Mouse (Mus musculus): ENCODE results near the gene Ephb1. TPM values are rescaled to one million over a fixed set of nuclear protein-coding genes. Genes with fewer than 3 reads are reported as not detected.

Ephb1 gene
- total and polyA plus RNA-seq, 3 experiments, result not detected

DNA sequence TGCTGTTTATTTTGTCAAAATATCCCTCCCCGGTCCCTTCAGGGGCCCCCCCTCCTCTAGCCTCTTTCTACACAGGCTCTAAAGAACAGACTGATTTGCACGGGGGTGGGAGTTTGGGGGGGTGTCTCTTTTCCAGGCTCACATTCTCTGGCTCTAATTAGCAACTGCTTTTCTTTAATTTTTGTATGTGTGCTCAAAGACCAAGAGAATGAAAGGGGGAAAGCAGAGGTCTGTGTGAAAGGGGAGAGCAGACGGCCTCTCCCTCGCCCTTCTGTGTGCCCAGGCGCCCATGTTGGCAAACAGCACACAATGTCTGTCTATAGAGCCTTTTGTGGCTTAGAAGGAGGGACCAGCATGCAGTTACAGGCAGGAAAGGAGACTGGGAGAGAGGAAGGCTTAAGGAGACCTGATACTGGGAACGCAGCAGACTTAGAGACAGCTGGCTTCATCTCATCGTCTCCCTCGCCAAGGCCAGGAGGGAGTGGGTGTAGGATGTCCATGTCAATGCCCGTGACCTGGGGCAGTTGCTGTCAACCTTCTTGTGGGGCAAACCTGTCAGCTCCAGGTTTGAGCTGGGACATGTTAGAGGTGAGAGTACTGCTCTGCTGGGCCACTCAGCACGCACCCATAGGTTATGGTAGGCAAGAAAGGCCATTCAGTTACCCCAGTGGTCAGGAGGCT lies 172.5 kb downstream of the Ephb1 start:
- Histone ChIP-seq H3K79me2 (ENCODE audit: control insufficient read depth, insufficient read depth, low read length, poor library complexity) (no peaks in the 10 kb centered on the region), H3K27me3 (ENCODE audit: control insufficient read depth in 1 of 2, insufficient read depth in 2 of 2, low read length in 2 of 2) (no peaks in the 10 kb centered on the region), H3K4me3 (ENCODE audit: control insufficient read depth in 1 of 2, insufficient read depth in 1 of 2, low read depth in 2 of 2, low read length in 2 of 2) (no peak overlapping the region), H3K36me3 (ENCODE audit: control insufficient read depth in 1 of 2, insufficient read depth in 2 of 2, low read length in 2 of 2) (no peaks in the 10 kb centered on the region), H3K9me3 (replicated peaks; ENCODE audit: insufficient read depth, low read length) (no peaks in the 10 kb centered on the region), H3K4me1 (ENCODE audit: control insufficient read depth in 1 of 2, insufficient read depth in 2 of 2, low read length in 2 of 2) (no peaks in the 10 kb centered on the region), H3K9ac (ENCODE audit: control insufficient read depth, low read depth, low read length, poor library complexity, severe bottlenecking) (no peak overlapping the region), H3K27ac (ENCODE audit: control insufficient read depth, low read depth, low read length) (no peak overlapping the region)
- no peak for TF ChIP-seq MAFK (IDR thresholded peaks at IDR 0.05; ENCODE audit: borderline replicate concordance, low read depth, low read length)
- no peak for DNase-seq (ENCODE audit: low read depth, low spot score)

DNA sequence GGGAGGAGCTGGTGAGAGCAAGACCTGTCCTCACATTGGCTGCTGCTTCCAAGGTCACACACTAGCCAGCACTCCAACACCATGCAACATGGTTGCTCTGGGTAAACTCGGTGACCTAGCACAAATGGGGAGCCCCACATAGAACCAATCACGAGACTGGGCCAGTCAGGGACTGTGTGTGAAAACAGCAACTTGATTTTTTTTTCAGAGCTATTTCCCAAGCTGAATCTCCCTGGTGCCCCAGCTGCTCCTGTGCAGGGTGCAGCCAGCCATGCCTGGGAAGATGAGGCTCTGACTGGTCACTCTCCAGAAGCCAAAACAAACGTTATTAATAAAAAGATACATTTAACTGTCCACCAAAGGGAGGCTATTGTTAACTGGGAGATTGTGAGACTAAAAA lies 173.2 kb downstream of the Ephb1 start:
- TF ChIP-seq GABPA (IDR thresholded peaks at IDR 0.05; ENCODE audit: low read depth, low read length), result no peak
- no peak for TF ChIP-seq CTCF (IDR thresholded peaks at IDR 0.05 in 2 of 3, conservative IDR thresholded peaks at IDR 0.05 in 1 of 3; ENCODE audit: control insufficient read depth in 1 of 3, insufficient read depth in 1 of 3, low read depth in 2 of 3, low read length in 3 of 3, poor library complexity in 1 of 3, severe bottlenecking in 1 of 3)
- no peak for TF ChIP-seq RAD21 (IDR thresholded peaks at IDR 0.05; ENCODE audit: low read depth, low read length)
- Histone ChIP-seq H3K9me3 (replicated peaks; ENCODE audit: insufficient read depth, low read length) (no peaks in the 10 kb centered on the region), H3K9ac (ENCODE audit: control insufficient read depth, low read depth, low read length, poor library complexity, severe bottlenecking) (no peak overlapping the region), H3K79me2 (ENCODE audit: control insufficient read depth, insufficient read depth, low read length, poor library complexity) (no peaks in the 10 kb centered on the region), H3K4me1 (ENCODE audit: control insufficient read depth in 1 of 2, insufficient read depth in 2 of 2, low read length in 2 of 2) (no peaks in the 10 kb centered on the region), H3K36me3 (ENCODE audit: control insufficient read depth in 1 of 2, insufficient read depth in 2 of 2, low read length in 2 of 2) (no peaks in the 10 kb centered on the region), H3K27me3 (ENCODE audit: control insufficient read depth in 1 of 2, insufficient read depth in 2 of 2, low read length in 2 of 2) (no peaks in the 10 kb centered on the region), H3K27ac (ENCODE audit: control insufficient read depth, low read depth, low read length) (no peak overlapping the region), H3K4me3 (ENCODE audit: control insufficient read depth in 1 of 2, insufficient read depth in 1 of 2, low read depth in 2 of 2, low read length in 2 of 2) (no peak overlapping the region)
- DNase-seq (ENCODE audit: low read depth, low spot score), result no peak

DNA sequence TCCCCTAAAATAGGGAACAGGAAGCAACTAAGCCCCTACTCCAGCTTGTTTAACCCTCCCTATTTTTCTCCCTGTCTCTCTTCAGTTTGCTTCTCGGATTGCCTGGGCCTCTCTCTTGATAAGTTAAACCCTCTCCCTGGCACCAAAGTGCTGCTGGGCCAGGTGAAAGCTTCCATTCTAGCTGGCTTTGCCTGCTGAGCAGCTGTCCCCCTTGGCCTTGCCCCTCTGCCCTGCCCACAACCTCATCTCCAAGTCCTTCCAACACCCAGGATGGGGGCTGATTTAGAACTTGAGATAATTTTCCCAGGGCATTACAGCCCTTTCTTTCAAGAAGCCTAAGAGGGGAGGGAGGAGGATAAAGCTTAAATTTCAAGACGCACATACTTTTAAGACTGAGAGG lies 174.0 kb downstream of the Ephb1 start:
- Histone ChIP-seq H3K9ac (ENCODE audit: control insufficient read depth, low read depth, low read length, poor library complexity, severe bottlenecking) (no peak overlapping the region), H3K36me3 (ENCODE audit: control insufficient read depth in 1 of 2, insufficient read depth in 2 of 2, low read length in 2 of 2) (no peaks in the 10 kb centered on the region), H3K4me3 (ENCODE audit: control insufficient read depth in 1 of 2, insufficient read depth in 1 of 2, low read depth in 2 of 2, low read length in 2 of 2) (no peak overlapping the region), H3K79me2 (ENCODE audit: control insufficient read depth, insufficient read depth, low read length, poor library complexity) (no peaks in the 10 kb centered on the region), H3K27ac (ENCODE audit: control insufficient read depth, low read depth, low read length) (no peak overlapping the region), H3K4me1 (ENCODE audit: control insufficient read depth in 1 of 2, insufficient read depth in 2 of 2, low read length in 2 of 2) (no peaks in the 10 kb centered on the region), H3K27me3 (ENCODE audit: control insufficient read depth in 1 of 2, insufficient read depth in 2 of 2, low read length in 2 of 2) (no peaks in the 10 kb centered on the region), H3K9me3 (replicated peaks; ENCODE audit: insufficient read depth, low read length) (no peaks in the 10 kb centered on the region)
- TF ChIP-seq HCFC1 (IDR thresholded peaks at IDR 0.05; ENCODE audit: low read depth, low read length) (no peak), POLR2AphosphoS2 (IDR thresholded peaks at IDR 0.05; ENCODE audit: low read length) (no peak), GABPA (IDR thresholded peaks at IDR 0.05; ENCODE audit: low read depth, low read length) (no peak), ZKSCAN1 (IDR thresholded peaks at IDR 0.05; ENCODE audit: low read depth, low read length) (no peak)
- DNase-seq (ENCODE audit: low read depth, low spot score), result no peak

DNA sequence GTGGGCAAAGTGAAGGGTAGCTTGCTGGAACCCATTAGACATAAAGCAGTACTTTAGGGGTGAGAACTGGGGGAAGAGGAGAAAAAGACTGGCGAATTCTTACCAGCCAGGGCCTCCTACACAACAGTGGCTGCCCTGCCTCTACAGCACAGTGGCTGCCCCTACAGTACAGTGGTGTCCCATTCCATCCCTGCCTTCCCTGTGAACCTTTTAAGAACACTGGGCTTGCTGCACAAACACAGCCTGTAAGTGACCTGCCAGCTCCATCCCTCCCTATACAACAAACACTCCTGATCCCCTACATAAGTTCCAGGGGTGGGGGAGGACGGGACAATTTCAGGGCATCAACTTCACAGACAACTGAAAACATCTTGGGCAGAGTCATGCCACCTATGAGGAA lies 174.4 kb downstream of the Ephb1 start:
- Histone ChIP-seq H3K27me3 (ENCODE audit: control insufficient read depth in 1 of 2, insufficient read depth in 2 of 2, low read length in 2 of 2) (no peaks in the 10 kb centered on the region), H3K79me2 (ENCODE audit: control insufficient read depth, insufficient read depth, low read length, poor library complexity) (no peaks in the 10 kb centered on the region), H3K9ac (ENCODE audit: control insufficient read depth, low read depth, low read length, poor library complexity, severe bottlenecking) (no peak overlapping the region), H3K27ac (ENCODE audit: control insufficient read depth, low read depth, low read length) (no peak overlapping the region), H3K4me1 (ENCODE audit: control insufficient read depth in 1 of 2, insufficient read depth in 2 of 2, low read length in 2 of 2) (no peaks in the 10 kb centered on the region), H3K9me3 (replicated peaks; ENCODE audit: insufficient read depth, low read length) (no peaks in the 10 kb centered on the region), H3K36me3 (ENCODE audit: control insufficient read depth in 1 of 2, insufficient read depth in 2 of 2, low read length in 2 of 2) (no peaks in the 10 kb centered on the region), H3K4me3 (ENCODE audit: control insufficient read depth in 1 of 2, insufficient read depth in 1 of 2, low read depth in 2 of 2, low read length in 2 of 2) (no peak overlapping the region)
- no peak for TF ChIP-seq TCF12 (IDR thresholded peaks at IDR 0.05; ENCODE audit: low read depth, low read length)
- DNase-seq (ENCODE audit: low read depth, low spot score), result no peak
